Mouse (Mus musculus): ENCODE measurements around the gene Tmem131l. TPM values are rescaled to one million over a fixed set of nuclear protein-coding genes. Genes with fewer than 3 reads are reported as not detected.

Gene Tmem131l
- polyA plus RNA-seq, 1 experiment from 2014 or later, result 32.0 TPM

DNA sequence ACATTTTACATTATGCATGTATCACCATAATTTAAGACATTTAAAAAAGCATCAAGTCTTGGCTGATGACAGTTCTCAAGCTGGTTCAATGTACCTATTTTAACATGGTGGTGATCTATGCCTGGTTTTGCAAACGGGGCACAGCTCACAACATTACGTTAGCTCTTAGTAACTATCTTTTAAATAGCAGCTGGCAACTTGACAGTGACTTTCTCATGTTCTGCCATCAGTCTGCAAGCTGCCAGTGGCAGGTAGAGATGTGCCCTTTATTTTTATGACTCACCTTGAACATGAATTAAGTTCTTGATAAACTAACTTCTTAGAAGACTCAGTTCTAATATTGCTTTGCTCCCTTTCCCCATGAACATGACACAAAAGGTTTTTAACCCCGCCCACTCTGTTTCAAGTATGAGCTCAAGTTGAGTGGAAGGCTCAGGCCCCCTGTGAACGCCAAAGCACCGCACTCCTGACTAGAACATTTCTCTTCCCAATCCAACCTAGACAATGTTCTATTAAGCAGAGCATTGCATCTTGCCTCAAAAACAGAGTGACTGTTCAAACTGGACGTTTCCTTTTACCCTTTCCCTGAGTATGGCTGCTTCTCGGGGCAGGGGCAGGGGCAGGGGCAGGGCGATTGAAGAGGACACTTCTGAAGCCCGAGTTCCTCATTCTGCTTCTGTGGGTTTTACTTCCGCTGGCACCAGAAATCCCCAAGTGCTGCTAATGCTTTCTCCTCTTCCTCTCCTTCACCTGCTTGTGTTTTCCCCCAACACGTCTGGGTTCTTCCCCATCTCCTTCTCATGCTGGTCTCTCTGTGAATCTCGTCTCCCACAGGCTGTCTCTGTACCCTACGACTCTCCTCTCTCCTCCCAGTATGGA is 29.1 kb upstream of the Tmem131l start:
- no peak for ATAC-seq
- no peaks in the 10 kb centered on the region for H3K9me3 ChIP-seq (replicated peaks)
- H3K27ac ChIP-seq, result no peak overlapping the region
- WGBS (ENCODE audit: insufficient replicate concordance), result 44% methylated on average over 13 of the region's 13 CpGs
- no peak overlapping the region for H3K4me3 ChIP-seq
- H3K9ac ChIP-seq, result no peak overlapping the region
- no peaks in the 10 kb centered on the region for H3K36me3 ChIP-seq
- H3K4me1 ChIP-seq, result no peaks in the 10 kb centered on the region
- H3K27me3 ChIP-seq (replicated peaks), result no peaks in the 10 kb centered on the region
- no peak overlapping the region for H3K4me2 ChIP-seq

DNA sequence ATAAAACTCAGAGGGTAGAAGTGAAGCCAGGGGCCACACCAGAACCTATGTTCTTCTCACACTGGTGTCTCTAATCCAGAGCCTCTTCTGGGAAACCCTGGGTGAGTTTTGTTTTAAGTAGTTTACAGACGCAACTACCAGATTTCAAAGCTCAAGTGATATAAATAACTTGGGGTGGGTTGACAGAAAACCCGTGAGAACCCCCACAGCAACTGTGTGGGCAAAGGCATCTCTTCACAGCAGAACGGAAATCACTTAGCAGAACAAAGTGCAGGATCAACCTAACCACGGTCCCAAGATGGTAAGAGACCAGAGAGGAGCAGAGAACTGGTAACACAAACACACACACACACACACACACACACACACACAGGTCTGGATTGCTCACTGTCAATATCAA is 25.9 kb upstream of the Tmem131l start:
- no peak overlapping the region for H3K4me3 ChIP-seq
- H3K36me3 ChIP-seq, result no peaks in the 10 kb centered on the region
- no peak overlapping the region for H3K27ac ChIP-seq
- 68% methylated on average over 4 of the region's 4 CpGs for WGBS (ENCODE audit: insufficient replicate concordance)
- ATAC-seq, result no peak
- H3K27me3 ChIP-seq (replicated peaks), result no peaks in the 10 kb centered on the region
- no peaks in the 10 kb centered on the region for H3K9me3 ChIP-seq (replicated peaks)
- H3K9ac ChIP-seq, result no peak overlapping the region
- H3K4me2 ChIP-seq, result no peak overlapping the region
- H3K4me1 ChIP-seq, result peaks cover 4% of the 10 kb centered on the region; the same call in 1 of the 2 replicates

DNA sequence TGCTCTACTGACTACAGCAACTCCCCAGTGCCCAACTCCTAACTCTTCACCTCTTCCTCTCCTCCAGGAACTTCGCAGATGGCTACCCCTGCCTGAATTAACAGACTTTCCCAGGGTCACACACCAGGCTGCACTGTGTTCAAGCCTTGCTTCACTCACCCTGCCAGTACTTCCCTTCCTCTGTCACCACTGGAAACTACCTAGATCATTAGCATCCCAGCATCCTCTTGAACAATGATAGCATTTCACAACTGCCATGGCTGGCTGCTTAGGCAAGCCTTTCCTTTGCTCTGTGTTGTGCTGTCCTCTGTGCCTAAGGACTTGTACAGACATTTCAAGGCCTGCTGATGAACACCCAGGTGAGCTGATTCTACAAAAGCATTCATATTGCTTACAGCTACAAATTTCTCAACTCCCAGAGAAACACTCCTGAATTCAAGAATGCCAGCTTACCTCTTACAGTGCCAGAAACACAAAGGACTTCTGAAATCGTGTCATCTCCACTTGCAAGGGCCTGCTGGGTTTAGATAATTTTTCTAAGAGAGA is 23.5 kb upstream of the Tmem131l start:
- no peak for ATAC-seq
- H3K4me2 ChIP-seq, result no peak overlapping the region
- no peak overlapping the region for H3K9ac ChIP-seq
- no peaks in the 10 kb centered on the region for H3K9me3 ChIP-seq (replicated peaks)
- H3K27ac ChIP-seq, result no peak overlapping the region
- no peaks in the 10 kb centered on the region for H3K36me3 ChIP-seq
- H3K27me3 ChIP-seq (replicated peaks), result no peaks in the 10 kb centered on the region
- H3K4me1 ChIP-seq, result peaks cover 4% of the 10 kb centered on the region; the same call in 1 of the 2 replicates
- 64% methylated on average over 2 of the region's 2 CpGs for WGBS (ENCODE audit: insufficient replicate concordance)
- no peak overlapping the region for H3K4me3 ChIP-seq

- Histone ChIP-seq H3K9ac (no peak overlapping the region), H3K9me3 (replicated peaks) (no peaks in the 10 kb centered on the region), H3K27ac (no peak overlapping the region), H3K4me3 (no peak overlapping the region), H3K36me3 (no peaks in the 10 kb centered on the region), H3K27me3 (replicated peaks) (no peaks in the 10 kb centered on the region), H3K4me2 (no peak overlapping the region), H3K4me1 (peaks cover 4% of the 10 kb centered on the region; the same call in 1 of the 2 replicates)
- WGBS (ENCODE audit: insufficient replicate concordance), result 47% methylated on average over 13 of the region's 13 CpGs
- no peak for ATAC-seq
These were observed 21.8 kb upstream of the Tmem131l start for GRCm38 (mm10) chr3:84061523-84062453.

DNA sequence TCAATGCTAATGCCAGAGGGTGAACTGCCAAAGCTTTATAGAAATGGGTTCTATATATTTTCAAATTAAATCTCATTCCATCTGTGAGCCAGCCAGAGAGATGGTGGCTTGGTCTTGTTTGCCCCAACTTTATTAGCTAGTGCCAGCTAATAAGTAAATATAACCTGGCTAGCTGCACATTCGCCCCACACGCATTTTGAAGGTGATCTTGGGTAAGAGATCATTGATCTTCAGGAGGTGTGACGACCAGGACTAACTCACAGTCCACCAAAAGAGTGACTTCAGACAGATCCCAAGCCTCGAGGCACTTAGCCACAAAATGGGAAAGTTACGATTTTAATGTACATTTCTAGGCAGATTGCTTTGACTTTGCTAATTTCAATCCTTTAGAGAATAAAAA is 21.0 kb upstream of the Tmem131l start:
- no peak for ATAC-seq
- Histone ChIP-seq H3K4me2 (no peak overlapping the region), H3K4me3 (no peak overlapping the region), H3K9me3 (replicated peaks) (no peaks in the 10 kb centered on the region), H3K4me1 (peaks cover 4% of the 10 kb centered on the region; the same call in 1 of the 2 replicates), H3K27ac (no peak overlapping the region), H3K27me3 (replicated peaks) (no peaks in the 10 kb centered on the region), H3K36me3 (no peaks in the 10 kb centered on the region), H3K9ac (no peak overlapping the region)
- whole genome bisulfite sequencing (ENCODE audit: insufficient replicate concordance), result 61% methylated on average over 5 of the region's 5 CpGs

GRCm38 (mm10) chr3:84060128-84060527 is 20.2 kb upstream of the Tmem131l start:
- Histone ChIP-seq H3K9me3 (replicated peaks) (no peaks in the 10 kb centered on the region), H3K27me3 (replicated peaks) (no peaks in the 10 kb centered on the region), H3K27ac (no peak overlapping the region), H3K9ac (no peak overlapping the region), H3K4me1 (peaks cover 4% of the 10 kb centered on the region; the same call in 1 of the 2 replicates), H3K4me2 (no peak overlapping the region), H3K4me3 (no peak overlapping the region), H3K36me3 (no peaks in the 10 kb centered on the region)
- ATAC-seq, result no peak
- 52% methylated on average over 4 of the region's 4 CpGs for WGBS (ENCODE audit: insufficient replicate concordance)

- Histone ChIP-seq H3K9ac (no peak overlapping the region), H3K4me2 (no peak overlapping the region), H3K9me3 (replicated peaks) (no peaks in the 10 kb centered on the region), H3K4me3 (no peak overlapping the region), H3K4me1 (peaks cover 4% of the 10 kb centered on the region; the same call in 1 of the 2 replicates), H3K36me3 (no peaks in the 10 kb centered on the region), H3K27me3 (replicated peaks) (no peaks in the 10 kb centered on the region), H3K27ac (no peak overlapping the region)
- WGBS (ENCODE audit: insufficient replicate concordance), result 69% methylated on average over 4 of the region's 4 CpGs
- no peak for ATAC-seq
These were observed 19.7 kb upstream of the Tmem131l start for GRCm38 (mm10) chr3:84059676-84060075.

- H3K4me3 ChIP-seq, result no peak overlapping the region
- H3K4me1 ChIP-seq, result peaks cover 4% of the 10 kb centered on the region; the same call in 1 of the 2 replicates
- H3K27ac ChIP-seq, result no peak overlapping the region
- no peak overlapping the region for H3K9ac ChIP-seq
- no peak for ATAC-seq
- no peaks in the 10 kb centered on the region for H3K27me3 ChIP-seq (replicated peaks)
- WGBS (ENCODE audit: insufficient replicate concordance), result 80% methylated on average over 13 of the region's 13 CpGs
- H3K4me2 ChIP-seq, result no peak overlapping the region
- H3K9me3 ChIP-seq (replicated peaks), result no peaks in the 10 kb centered on the region
- no peaks in the 10 kb centered on the region for H3K36me3 ChIP-seq
These were observed 19.3 kb upstream of the Tmem131l start for GRCm38 (mm10) chr3:84059261-84059660.

DNA sequence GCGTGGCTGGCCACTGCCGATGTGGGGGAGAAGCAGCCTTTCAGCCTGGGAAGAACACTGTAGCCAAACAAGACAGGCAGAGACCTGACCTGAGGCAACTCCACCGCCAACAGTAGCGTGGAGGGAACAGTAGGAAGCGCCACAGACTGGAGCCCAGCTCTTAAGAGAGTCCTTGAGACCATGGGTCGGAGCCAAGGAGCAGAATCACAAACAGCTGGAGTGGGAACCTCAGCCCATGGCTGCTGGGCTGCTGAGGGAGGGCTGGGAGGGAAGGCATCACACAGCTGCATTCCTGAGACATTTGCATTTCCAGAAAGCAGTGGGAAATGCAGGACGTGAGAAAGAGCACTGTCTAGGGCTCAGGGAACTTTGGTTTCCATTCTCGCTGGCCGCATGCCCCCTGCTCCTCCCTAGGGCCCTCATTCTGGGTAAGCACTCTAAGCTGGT is 8.8 kb upstream of the Tmem131l start:
- Histone ChIP-seq H3K27me3 (replicated peaks) (no peaks in the 10 kb centered on the region), H3K4me1 (peaks cover 11% of the 10 kb centered on the region), H3K4me2 (no peak overlapping the region), H3K9me3 (replicated peaks) (no peaks in the 10 kb centered on the region), H3K27ac (no peak overlapping the region), H3K9ac (no peak overlapping the region), H3K4me3 (no peak overlapping the region), H3K36me3 (no peaks in the 10 kb centered on the region)
- ATAC-seq, result 0 out of 2 replicates have a peak, but pooled peaks have one; percentile 10
- 46% methylated on average over 9 of the region's 9 CpGs for WGBS (ENCODE audit: insufficient replicate concordance)

GRCm38 (mm10) chr3:84046206-84046605 is 6.2 kb upstream of the Tmem131l start:
- 70% methylated on average over 8 of the region's 8 CpGs for WGBS (ENCODE audit: insufficient replicate concordance)
- no peak overlapping the region for H3K27ac ChIP-seq
- peaks cover 26% of the 10 kb centered on the region for H3K4me1 ChIP-seq
- H3K4me3 ChIP-seq, result no peak overlapping the region
- no peak overlapping the region for H3K9ac ChIP-seq
- no peaks in the 10 kb centered on the region for H3K36me3 ChIP-seq
- no peaks in the 10 kb centered on the region for H3K9me3 ChIP-seq (replicated peaks)
- H3K4me2 ChIP-seq, result no peak overlapping the region
- no peak for ATAC-seq
- H3K27me3 ChIP-seq (replicated peaks), result no peaks in the 10 kb centered on the region

DNA sequence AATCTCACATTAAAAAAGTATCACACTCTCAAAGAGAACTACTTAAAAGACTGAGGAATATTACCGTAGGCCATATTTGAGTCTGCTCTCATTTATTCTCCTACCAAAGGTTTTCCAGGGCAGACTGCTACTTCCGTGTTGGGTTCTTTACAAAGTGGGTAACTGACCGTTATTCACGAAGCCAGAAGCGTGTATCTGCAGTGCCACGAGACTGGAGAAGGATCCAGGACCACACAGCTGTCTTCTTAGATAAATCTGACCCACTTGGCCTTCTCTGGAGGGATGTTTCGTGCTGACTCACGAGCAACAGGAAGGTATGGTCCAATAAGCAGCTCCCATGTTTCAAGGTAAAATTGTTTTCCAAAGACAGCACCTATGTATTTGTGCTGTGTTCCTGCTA is 1.8 kb upstream of the Tmem131l start:
- Histone ChIP-seq H3K4me2 (peak overlapping the region; percentile 97), H3K27me3 (replicated peaks) (no peaks in the 10 kb centered on the region), H3K9me3 (replicated peaks) (no peaks in the 10 kb centered on the region), H3K4me3 (peak overlapping the region; percentile 88; the same call in 1 of the 2 replicates), H3K27ac (peak overlapping the region; percentile 97), H3K4me1 (peaks cover 49% of the 10 kb centered on the region), H3K9ac (peak overlapping the region; percentile 17; the same call in 1 of the 2 replicates), H3K36me3 (no peaks in the 10 kb centered on the region)
- peak; percentile 70 for ATAC-seq
- 33% methylated on average over 8 of the region's 8 CpGs for WGBS (ENCODE audit: insufficient replicate concordance)
